Mouse (Mus musculus) gastrocnemius, postnatal 14 days (tissue): Measurements from ENCODE around the gene Ccer2. TPM values are rescaled to one million over a fixed set of nuclear protein-coding genes. Genes with fewer than 3 reads are reported as not detected.

Source experiments
- DNase-seq: peaks from one replicate; pipeline ENCODE4 v3.0.0; 2021; ENCODE audit warnings: mixed read lengths
- intact Hi-C: fragments of 180-260 bp; cut with DNase I; formaldehyde crosslinking; loops from one replicate; pipeline ENCODE4 v1.15.1; 2025; ENCODE audit warnings: low total_unique reads
- total RNA-seq, 2 experiments: library from RNA; stranded (reverse); gene quantifications; 2 replicates each; pipeline ENCODE4 v1.2.3; 2021

The Ccer2 gene
- total RNA-seq, 2 experiments from 2014 or later: not detected

DNA sequence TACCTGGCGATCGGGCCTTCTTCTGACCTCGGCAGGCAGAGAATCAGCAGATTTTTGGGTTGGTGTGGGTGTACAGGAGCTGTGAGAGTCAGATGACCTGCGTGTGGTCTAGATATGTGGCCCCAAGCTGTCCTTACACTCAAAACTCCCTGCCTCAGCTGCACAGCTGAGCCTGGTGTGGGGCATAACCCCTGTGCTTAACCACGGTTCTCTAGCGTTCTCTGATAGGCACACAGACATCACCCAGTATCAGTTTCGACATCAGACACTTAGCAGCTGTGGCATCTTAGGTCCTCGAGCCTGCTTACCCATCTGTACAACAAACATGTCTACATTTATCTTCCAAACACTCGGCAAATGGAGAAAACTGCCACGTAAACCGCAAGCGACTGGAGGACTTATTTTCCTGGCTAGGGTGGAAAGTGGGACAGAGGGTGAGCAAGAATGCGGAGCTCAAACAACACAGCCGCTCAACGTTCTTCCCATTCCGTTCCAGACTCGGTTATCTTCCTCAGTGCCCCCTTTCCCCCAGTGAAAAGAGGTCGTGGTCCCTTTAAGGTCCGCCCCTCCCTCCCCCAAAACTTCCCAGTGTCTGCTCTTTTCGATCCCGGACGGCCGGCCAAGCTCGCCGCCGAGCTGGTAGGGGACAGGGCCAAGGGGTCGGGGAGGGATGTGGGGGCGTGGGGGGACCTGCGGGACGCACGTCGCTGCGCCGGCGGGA, 52.4 kb downstream of the Ccer2 start, which contains the start of gene Hnrnpl:
Gene Hnrnpl, plus strand, starts transcription at position 321 of the 721 bp plus-strand sequence.
- intact Hi-C loops: no loop called here
- peak; percentile 79 for DNase-seq

Other genes starting within 250 kb of the Ccer2 start
- not detected for gene Ifnl2, start 245.7 kb upstream of the Ccer2 start, total RNA-seq
- not detected for gene Ifnl3, start 233.3 kb upstream of the Ccer2 start, total RNA-seq
- not detected for gene Sycn, start 215.3 kb upstream of the Ccer2 start, total RNA-seq
- not detected for gene Nccrp1, start 208.9 kb upstream of the Ccer2 start, total RNA-seq
- 10 to 100 TPM; 15.7 to 18.5 TPM for gene Samd4b, start 158.0 kb upstream of the Ccer2 start, total RNA-seq
- 1 to 10 TPM; 2.9 to 4.6 TPM for gene Pak4, start 158.0 kb upstream of the Ccer2 start, total RNA-seq
- gene Acp7, start 124.8 kb upstream of the Ccer2 start, total RNA-seq: not detected
- gene Fbxo27, start 63.3 kb upstream of the Ccer2 start, total RNA-seq: 1 to 10 TPM in 1 of 2 experiments, under 1 TPM in 1; 0.82 to 1.4 TPM
- gene Fbxo17, start 39.4 kb upstream of the Ccer2 start, total RNA-seq: 1 to 10 TPM; 5.6 to 7.3 TPM
- 10 to 100 TPM; 43.7 to 48.0 TPM for gene Mrps12, start 14.4 kb upstream of the Ccer2 start, total RNA-seq
- 10 to 100 TPM; 19.0 TPM for gene Sars2, start 14.2 kb upstream of the Ccer2 start, total RNA-seq
- gene Sirt2, start 10.6 kb downstream of the Ccer2 start, total RNA-seq: 10 to 100 TPM; 77.2 to 77.5 TPM
- 10 to 100 TPM; 21.2 to 21.3 TPM for gene Nfkbib, start 11.3 kb downstream of the Ccer2 start, total RNA-seq
- 1 to 10 TPM in 1 of 2 experiments, under 1 TPM in 1; 0.80 to 1.3 TPM for gene Rinl, start 32.8 kb downstream of the Ccer2 start, total RNA-seq
- 100 to 1,000 TPM; 158 to 189 TPM for gene Hnrnpl, start 52.4 kb downstream of the Ccer2 start, total RNA-seq
- 100 to 1,000 TPM; 198 to 334 TPM for gene Ech1, start 69.0 kb downstream of the Ccer2 start, total RNA-seq
- 1 to 10 TPM; 2.0 to 4.4 TPM for gene Lgals4, start 77.7 kb downstream of the Ccer2 start, total RNA-seq
- not detected for gene Lgals7, start 107.7 kb downstream of the Ccer2 start, total RNA-seq
- gene Capn12, start 125.2 kb downstream of the Ccer2 start, total RNA-seq: under 1 TPM; 0.10 to 0.13 TPM
- gene Actn4, start 206.2 kb downstream of the Ccer2 start, total RNA-seq: 10 to 100 TPM; 68.1 to 85.9 TPM
- 100 to 1,000 TPM; 142 to 147 TPM for gene Eif3k, start 225.7 kb downstream of the Ccer2 start, total RNA-seq
- 1 to 10 TPM in 1 of 2 experiments, under 1 TPM in 1; 0.71 to 1.2 TPM for gene Map4k1, start 225.9 kb downstream of the Ccer2 start, total RNA-seq